Comparison of ENCODE assay signal across 20 mouse cellular contexts in genomic region chr10:59283749-59284148, GRCm38 (mm10). TPM values are rescaled to one million over a fixed set of nuclear protein-coding genes. Genes with fewer than 3 reads are reported as not detected.
DNase-seq lines count a peak whose midpoint lies in the region; ATAC-seq and TF ChIP-seq lines count a peak whose summit lies in the region.
"Had no signal": no experiment of that assay in that cellular context is flagged by ENCODE, and none has a peak within 500 bp of the region (broad histone marks: within the 10 kb centered on the region; RNA-seq: fewer than 3 reads in every experiment).

No protein-coding gene starts in this region.

- WGBS in forebrain, embryonic 14.5 days = 57% methylated on average over 1 of the region's 1 CpGs
- 57% methylated on average over 1 of the region's 1 CpGs for WGBS in forebrain, embryonic 15.5 days
- 48% methylated on average over 1 of the region's 1 CpGs for WGBS in hindbrain, postnatal 0 days
- WGBS in hindbrain, embryonic 12.5 days = 46% methylated on average over 1 of the region's 1 CpGs

- peak; percentile 29 for DNase-seq in forebrain, embryonic 14.5 days (ENCODE audit: low spot score)
- DNase-seq in hindbrain, postnatal 0 days (ENCODE audit: low spot score) = peak; percentile 50
- DNase-seq in R1 (ENCODE audit: low read depth, low spot score) = peak; percentile 74
- DNase-seq in gastrocnemius, postnatal 10 days = no peak
- DNase-seq in kidney, adult 18-20 months = no peak
- DNase-seq: adrenal gland, postnatal 14 days; cerebellum, adult 9-10 months; gastrocnemius, postnatal 36 days; kidney, adult 8-10 months; kidney, postnatal 10 days; thymus, adult 18-20 months; thymus, postnatal 4 days had no signal

- no peaks in the 10 kb centered on the region for H3K27me3 ChIP-seq in forebrain, embryonic 14.5 days (replicated peaks; ENCODE audit: control insufficient read depth, insufficient read depth, low read length)
- H3K27me3 ChIP-seq in forebrain, embryonic 15.5 days = no peaks in the 10 kb centered on the region
- no peaks in the 10 kb centered on the region for H3K27me3 ChIP-seq in hindbrain, postnatal 0 days (ENCODE audit: insufficient read depth, low read length)
- no peaks in the 10 kb centered on the region for H3K27me3 ChIP-seq in hindbrain, embryonic 12.5 days
- H3K27me3 ChIP-seq: embryonic facial prominence, embryonic 13.5 days had no signal

- H3K4me3 ChIP-seq in forebrain, embryonic 14.5 days (ENCODE audit: low read depth, low read length) = no peak overlapping the region
- H3K4me3 ChIP-seq in forebrain, embryonic 15.5 days = no peak overlapping the region
- no peak overlapping the region for H3K4me3 ChIP-seq in hindbrain, postnatal 0 days (ENCODE audit: low read length)
- no peak overlapping the region for H3K4me3 ChIP-seq in hindbrain, embryonic 12.5 days
- H3K4me3 ChIP-seq: embryonic facial prominence, embryonic 13.5 days; erythroblast, embryonic 14.5 days; limb, embryonic 10.5 days; midbrain, embryonic 10.5 days had no signal

- no peak for TF ChIP-seq CTCF in hindbrain, postnatal 0 days (IDR thresholded peaks at IDR 0.05; ENCODE audit: low read depth)

- no peaks in the 10 kb centered on the region for H3K36me3 ChIP-seq in forebrain, embryonic 14.5 days (ENCODE audit: control insufficient read depth, insufficient read depth, low read length)
- no peaks in the 10 kb centered on the region for H3K36me3 ChIP-seq in forebrain, embryonic 15.5 days
- no peaks in the 10 kb centered on the region for H3K36me3 ChIP-seq in hindbrain, postnatal 0 days (ENCODE audit: insufficient read depth, low read length)
- H3K36me3 ChIP-seq in hindbrain, embryonic 12.5 days = no peaks in the 10 kb centered on the region
- H3K36me3 ChIP-seq: embryonic facial prominence, embryonic 13.5 days; limb, embryonic 10.5 days; midbrain, embryonic 10.5 days had no signal

- no peak overlapping the region for H3K9ac ChIP-seq in forebrain, embryonic 14.5 days (ENCODE audit: low read length)
- no peak overlapping the region for H3K9ac ChIP-seq in forebrain, embryonic 15.5 days (replicated peaks)
- no peak overlapping the region for H3K9ac ChIP-seq in hindbrain, postnatal 0 days (replicated peaks; ENCODE audit: low read length)
- H3K9ac ChIP-seq in hindbrain, embryonic 12.5 days = no peak overlapping the region
- H3K9ac ChIP-seq: embryonic facial prominence, embryonic 13.5 days had no signal

- ATAC-seq in forebrain, embryonic 14.5 days = no peak
- ATAC-seq in forebrain, embryonic 15.5 days (replicated peaks) = no peak
- ATAC-seq in hindbrain, postnatal 0 days = peak; percentile 70; the same call in 1 of the 2 replicates
- no peak for ATAC-seq in hindbrain, embryonic 12.5 days (ENCODE audit: low FRiP score)
- peak; percentile 31 for ATAC-seq in megakaryocyte, adult 5-6 weeks (ENCODE audit: poor library complexity, severe bottlenecking)

- H3K4me1 ChIP-seq in forebrain, embryonic 14.5 days (ENCODE audit: control insufficient read depth, insufficient read depth, low read length) = no peaks in the 10 kb centered on the region
- 0 out of 2 replicates have a peak, but pooled peaks cover 3% of the 10 kb centered on the region for H3K4me1 ChIP-seq in forebrain, embryonic 15.5 days
- 0 out of 2 replicates have a peak, but pooled peaks cover 2% of the 10 kb centered on the region for H3K4me1 ChIP-seq in hindbrain, postnatal 0 days (ENCODE audit: insufficient read depth, low read length)
- no peaks in the 10 kb centered on the region for H3K4me1 ChIP-seq in hindbrain, embryonic 12.5 days

- no peak overlapping the region for H3K27ac ChIP-seq in forebrain, embryonic 14.5 days (ENCODE audit: low read depth, low read length)
- H3K27ac ChIP-seq in forebrain, embryonic 15.5 days (replicated peaks) = no peak overlapping the region
- peak overlapping the region; percentile 26; the same call in 1 of the 2 replicates for H3K27ac ChIP-seq in hindbrain, postnatal 0 days
- H3K27ac ChIP-seq in hindbrain, embryonic 12.5 days = no peak overlapping the region
- H3K27ac ChIP-seq: embryonic facial prominence, embryonic 13.5 days; limb, embryonic 10.5 days; midbrain, embryonic 10.5 days had no signal

- no peaks in the 10 kb centered on the region for H3K9me3 ChIP-seq in forebrain, embryonic 14.5 days (replicated peaks; ENCODE audit: control insufficient read depth, low read length)
- no peaks in the 10 kb centered on the region for H3K9me3 ChIP-seq in forebrain, embryonic 15.5 days
- H3K9me3 ChIP-seq in hindbrain, postnatal 0 days (ENCODE audit: low read length) = no peaks in the 10 kb centered on the region
- no peaks in the 10 kb centered on the region for H3K9me3 ChIP-seq in hindbrain, embryonic 12.5 days (replicated peaks)
- H3K9me3 ChIP-seq: embryonic facial prominence, embryonic 13.5 days; limb, embryonic 10.5 days; midbrain, embryonic 10.5 days had no signal

- H3K4me2 ChIP-seq in forebrain, embryonic 14.5 days (ENCODE audit: low read length) = no peak overlapping the region
- no peak overlapping the region for H3K4me2 ChIP-seq in forebrain, embryonic 15.5 days (replicated peaks)
- no peak overlapping the region for H3K4me2 ChIP-seq in hindbrain, postnatal 0 days (ENCODE audit: low read depth, low read length)
- H3K4me2 ChIP-seq in hindbrain, embryonic 12.5 days (replicated peaks) = no peak overlapping the region
- H3K4me2 ChIP-seq: embryonic facial prominence, embryonic 13.5 days; heart, embryonic 11.5 days had no signal

RNA-seq across cellular contexts. Expression of gene P4ha1, which starts 39.3 kb away (rescaled TPM):
- polyA plus RNA-seq in forebrain, embryonic 14.5 days (2014; fragmentation: Nextera tagmentation; extraction: Ambion mirVana) = 23.8 and 29.2 TPM in 2 replicates
- 29.9 and 34.7 TPM in 2 replicates for polyA plus RNA-seq in forebrain, embryonic 15.5 days (2015; fragmentation: Nextera tagmentation; extraction: Ambion mirVana)
- total RNA-seq in hindbrain, postnatal 0 days (2014; rRNA removed) = 17.6 and 18.3 TPM in 2 replicates
- 12.7 and 13.3 TPM in 2 replicates for polyA plus RNA-seq in hindbrain, postnatal 0 days (2015; fragmentation: Nextera tagmentation; extraction: Ambion mirVana)
- 50.4 and 54.5 TPM in 2 replicates for polyA plus RNA-seq in hindbrain, embryonic 12.5 days (2016; fragmentation: Nextera tagmentation; extraction: Ambion mirVana)
- total RNA-seq in megakaryocyte, adult 5-6 weeks (2015) = 9.6 and 14.3 TPM in 2 replicates
- 19.2 and 25.0 TPM in 2 replicates for total RNA-seq in megakaryocyte, adult 5-6 weeks (2017)
- total RNA-seq in gastrocnemius, postnatal 10 days (2021) = 10 to 100 TPM; 34.4 to 37.9 TPM

Comparison
In these comparisons a context has a peak if more than half of its experiments do, and no peak if none do; other contexts are left out.
1. ATAC-seq: peak in hindbrain, postnatal 0 days (single experiment) and megakaryocyte, adult 5-6 weeks (single experiment); none in forebrain, embryonic 14.5 days (single experiment), forebrain, embryonic 15.5 days (single experiment) and hindbrain, embryonic 12.5 days (single experiment).
2. DNase-seq: peak in forebrain, embryonic 14.5 days (single experiment), hindbrain, postnatal 0 days (single experiment) and R1 (single experiment); none in gastrocnemius, postnatal 10 days (single experiment) and kidney, adult 18-20 months (single experiment).